Mouse (Mus musculus): Measurements from ENCODE around the gene Abhd4. TPM values are rescaled to one million over a fixed set of nuclear protein-coding genes. Genes with fewer than 3 reads are reported as not detected.
A peak's percentile ranks its signal among the peaks of the same experiment; 100 is the strongest.

Gene Abhd4
- total and polyA plus RNA-seq, 2 experiments = 22.1 to 38.4 TPM

GRCm38 (mm10) chr14:54272696-54273095 lies 18.7 kb downstream of the Abhd4 start:
- H3K4me3 ChIP-seq (ENCODE audit: insufficient read depth, low read depth, low read length) = no peak overlapping the region
- H3K4me1 ChIP-seq (ENCODE audit: control insufficient read depth, insufficient read depth, low read length) = no peaks in the 10 kb centered on the region
- H3K36me3 ChIP-seq (ENCODE audit: control insufficient read depth, insufficient read depth, low read length) = peaks cover 6% of the 10 kb centered on the region
- H3K9ac ChIP-seq (ENCODE audit: low read depth, low read length) = no peak overlapping the region
- DNase-seq (ENCODE audit: extremely low read depth, low read depth, low spot score) = no peak
- H3K27ac ChIP-seq (replicated peaks; ENCODE audit: insufficient read depth, low read depth, low read length) = no peak overlapping the region
- 88% methylated on average over 3 of the region's 3 CpGs for WGBS
- H3K27me3 ChIP-seq (ENCODE audit: control insufficient read depth, insufficient read depth, low read length) = no peaks in the 10 kb centered on the region
- no peaks in the 10 kb centered on the region for H3K79me2 ChIP-seq (ENCODE audit: control insufficient read depth, insufficient read depth, low read length)
- TF ChIP-seq CTCF (IDR thresholded peaks at IDR 0.05; ENCODE audit: low read depth, low read length) = no peak
- no peak for TF ChIP-seq POLR2A (IDR thresholded peaks at IDR 0.05; ENCODE audit: extremely low read depth, insufficient read depth, low read length)

- H3K4me1 ChIP-seq (ENCODE audit: control insufficient read depth, insufficient read depth, low read length) = no peaks in the 10 kb centered on the region
- 92% methylated on average over 2 of the region's 2 CpGs for WGBS
- H3K4me3 ChIP-seq (ENCODE audit: insufficient read depth, low read depth, low read length) = no peak overlapping the region
- H3K27ac ChIP-seq (replicated peaks; ENCODE audit: insufficient read depth, low read depth, low read length) = no peak overlapping the region
- TF ChIP-seq POLR2A (IDR thresholded peaks at IDR 0.05; ENCODE audit: extremely low read depth, insufficient read depth, low read length) (no peak), CTCF (IDR thresholded peaks at IDR 0.05; ENCODE audit: low read depth, low read length) (no peak)
- H3K9ac ChIP-seq (ENCODE audit: low read depth, low read length) = no peak overlapping the region
- no peaks in the 10 kb centered on the region for H3K79me2 ChIP-seq (ENCODE audit: control insufficient read depth, insufficient read depth, low read length)
- DNase-seq (ENCODE audit: extremely low read depth, low read depth, low spot score) = no peak
- H3K27me3 ChIP-seq (ENCODE audit: control insufficient read depth, insufficient read depth, low read length) = no peaks in the 10 kb centered on the region
- H3K36me3 ChIP-seq (ENCODE audit: control insufficient read depth, insufficient read depth, low read length) = no peaks in the 10 kb centered on the region
Observed at GRCm38 (mm10) chr14:54276446-54276845, 22.5 kb downstream of the Abhd4 start.

- TF ChIP-seq POLR2A (IDR thresholded peaks at IDR 0.05; ENCODE audit: extremely low read depth, insufficient read depth, low read length) (no peak), CTCF (IDR thresholded peaks at IDR 0.05; ENCODE audit: low read depth, low read length) (no peak)
- 72% methylated on average over 1 of the region's 1 CpGs for WGBS
- Histone ChIP-seq H3K4me1 (ENCODE audit: control insufficient read depth, insufficient read depth, low read length) (no peaks in the 10 kb centered on the region), H3K27ac (replicated peaks; ENCODE audit: insufficient read depth, low read depth, low read length) (no peak within 1 kb of the TSS), H3K36me3 (ENCODE audit: control insufficient read depth, insufficient read depth, low read length) (no peaks in the 10 kb centered on the region), H3K9ac (ENCODE audit: low read depth, low read length) (no peak within 1 kb of the TSS), H3K79me2 (ENCODE audit: control insufficient read depth, insufficient read depth, low read length) (no peaks in the 10 kb centered on the region), H3K4me3 (ENCODE audit: insufficient read depth, low read depth, low read length) (no peak within 1 kb of the TSS), H3K27me3 (ENCODE audit: control insufficient read depth, insufficient read depth, low read length) (no peaks in the 10 kb centered on the region)
- no peak for DNase-seq (ENCODE audit: extremely low read depth, low read depth, low spot score)
Observed at GRCm38 (mm10) chr14:54284839-54285238, 30.9 kb downstream of the Abhd4 start, which contains the start of gene Olfr49. TSS of gene Olfr49 (minus strand) at chr14:54284939.

GRCm38 (mm10) chr14:54300136-54300535 lies 46.1 kb downstream of the Abhd4 start:
- Histone ChIP-seq H3K9ac (ENCODE audit: low read depth, low read length) (no peak overlapping the region), H3K36me3 (ENCODE audit: control insufficient read depth, insufficient read depth, low read length) (no peaks in the 10 kb centered on the region), H3K27me3 (ENCODE audit: control insufficient read depth, insufficient read depth, low read length) (no peaks in the 10 kb centered on the region), H3K4me3 (ENCODE audit: insufficient read depth, low read depth, low read length) (no peak overlapping the region), H3K79me2 (ENCODE audit: control insufficient read depth, insufficient read depth, low read length) (no peaks in the 10 kb centered on the region), H3K27ac (replicated peaks; ENCODE audit: insufficient read depth, low read depth, low read length) (no peak overlapping the region), H3K4me1 (ENCODE audit: control insufficient read depth, insufficient read depth, low read length) (peaks cover 6% of the 10 kb centered on the region)
- TF ChIP-seq CTCF (IDR thresholded peaks at IDR 0.05; ENCODE audit: low read depth, low read length) = no peak
- no peak for TF ChIP-seq POLR2A (IDR thresholded peaks at IDR 0.05; ENCODE audit: extremely low read depth, insufficient read depth, low read length)
- 21% methylated on average over 5 of the region's 5 CpGs for WGBS
- DNase-seq (ENCODE audit: extremely low read depth, low read depth, low spot score) = peak; percentile 97

- Histone ChIP-seq H3K27ac (replicated peaks; ENCODE audit: insufficient read depth, low read depth, low read length) (0 out of 2 replicates have a peak overlapping the region, but pooled peaks have one; percentile 38), H3K36me3 (ENCODE audit: control insufficient read depth, insufficient read depth, low read length) (no peaks in the 10 kb centered on the region), H3K9ac (ENCODE audit: low read depth, low read length) (no peak overlapping the region), H3K27me3 (ENCODE audit: control insufficient read depth, insufficient read depth, low read length) (no peaks in the 10 kb centered on the region), H3K4me1 (ENCODE audit: control insufficient read depth, insufficient read depth, low read length) (peaks cover 6% of the 10 kb centered on the region), H3K79me2 (ENCODE audit: control insufficient read depth, insufficient read depth, low read length) (no peaks in the 10 kb centered on the region), H3K4me3 (ENCODE audit: insufficient read depth, low read depth, low read length) (no peak overlapping the region)
- TF ChIP-seq CTCF (IDR thresholded peaks at IDR 0.05; ENCODE audit: low read depth, low read length) = no peak
- no peak for TF ChIP-seq POLR2A (IDR thresholded peaks at IDR 0.05; ENCODE audit: extremely low read depth, insufficient read depth, low read length)
- DNase-seq (ENCODE audit: extremely low read depth, low read depth, low spot score) = no peak
- 66% methylated on average over 3 of the region's 3 CpGs for WGBS
Observed at GRCm38 (mm10) chr14:54300676-54301075, 46.7 kb downstream of the Abhd4 start.

GRCm38 (mm10) chr14:54311763-54312162 lies 57.8 kb downstream of the Abhd4 start:
- TF ChIP-seq CTCF (IDR thresholded peaks at IDR 0.05; ENCODE audit: low read depth, low read length) (no peak), POLR2A (IDR thresholded peaks at IDR 0.05; ENCODE audit: extremely low read depth, insufficient read depth, low read length) (no peak)

More at GRCm38 (mm10) chr14:54311763-54312162, 57.8 kb downstream of the Abhd4 start:
- WGBS = 62% methylated on average over 3 of the region's 3 CpGs
- H3K4me1 ChIP-seq (ENCODE audit: control insufficient read depth, insufficient read depth, low read length) = no peaks in the 10 kb centered on the region
- no peak overlapping the region for H3K9ac ChIP-seq (ENCODE audit: low read depth, low read length)
- H3K27ac ChIP-seq (replicated peaks; ENCODE audit: insufficient read depth, low read depth, low read length) = no peak overlapping the region
- H3K4me3 ChIP-seq (ENCODE audit: insufficient read depth, low read depth, low read length) = no peak overlapping the region
- H3K79me2 ChIP-seq (ENCODE audit: control insufficient read depth, insufficient read depth, low read length) = no peaks in the 10 kb centered on the region
- H3K36me3 ChIP-seq (ENCODE audit: control insufficient read depth, insufficient read depth, low read length) = no peaks in the 10 kb centered on the region
- no peaks in the 10 kb centered on the region; the same call in 1 of the 2 replicates for H3K27me3 ChIP-seq (ENCODE audit: control insufficient read depth, insufficient read depth, low read length)
- DNase-seq (ENCODE audit: extremely low read depth, low read depth, low spot score) = no peak

Other genes with a start within 250 kb of the Abhd4 start
- 39.4 and 57.1 TPM in 2 replicates for gene Dad1, start 84 bp upstream of the Abhd4 start, total RNA-seq (2014; rRNA removed)
- 546 and 638 TPM in 2 replicates for gene Dad1, start 84 bp upstream of the Abhd4 start, polyA plus RNA-seq (2012; rRNA removed)
- gene Olfr49, start 30.8 kb downstream of the Abhd4 start, total RNA-seq (2014; rRNA removed) = not detected in 2 replicates
- not detected in 2 replicates for gene Olfr49, start 30.8 kb downstream of the Abhd4 start, polyA plus RNA-seq (2012; rRNA removed)
- 16.4 and 23.1 TPM in 2 replicates for gene Oxa1l, start 106.6 kb downstream of the Abhd4 start, total RNA-seq (2014; rRNA removed)
- gene Oxa1l, start 106.6 kb downstream of the Abhd4 start, polyA plus RNA-seq (2012; rRNA removed) = 108 and 116 TPM in 2 replicates
- gene Slc7a7, start 163.6 kb downstream of the Abhd4 start, total RNA-seq (2014; rRNA removed) = 2.2 and 2.3 TPM in 2 replicates
- 2.6 and 4.1 TPM in 2 replicates for gene Slc7a7, start 163.6 kb downstream of the Abhd4 start, polyA plus RNA-seq (2012; rRNA removed)
- gene Mrpl52, start 172.7 kb downstream of the Abhd4 start, total RNA-seq (2014; rRNA removed) = 77.8 and 85.8 TPM in 2 replicates
- 876 and 1,262 TPM in 2 replicates for gene Mrpl52, start 172.7 kb downstream of the Abhd4 start, polyA plus RNA-seq (2012; rRNA removed)
- 9.0 and 12.4 TPM in 2 replicates for gene Mmp14, start 177.4 kb downstream of the Abhd4 start, total RNA-seq (2014; rRNA removed)
- 44.0 and 52.6 TPM in 2 replicates for gene Mmp14, start 177.4 kb downstream of the Abhd4 start, polyA plus RNA-seq (2012; rRNA removed)
- 7.1 and 10.4 TPM in 2 replicates for gene Lrp10, start 209.9 kb downstream of the Abhd4 start, total RNA-seq (2014; rRNA removed)
- 41.3 and 50.3 TPM in 2 replicates for gene Lrp10, start 209.9 kb downstream of the Abhd4 start, polyA plus RNA-seq (2012; rRNA removed)
- not detected in 2 replicates for gene Rem2, start 221.9 kb downstream of the Abhd4 start, total RNA-seq (2014; rRNA removed)
- 0.10 TPM in 1 of 2 replicates, not detected in the other for gene Rem2, start 221.9 kb downstream of the Abhd4 start, polyA plus RNA-seq (2012; rRNA removed)